ENCODE assay signal across 18 mouse cellular contexts in genomic region chr9:40279438-40279837, GRCm38 (mm10). TPM values are rescaled to one million over a fixed set of nuclear protein-coding genes. Genes with fewer than 3 reads are reported as not detected.
"Had no signal": no experiment of that assay in that cellular context is flagged by ENCODE, and none has a peak within 500 bp of the region (broad histone marks: within the 10 kb centered on the region; RNA-seq: fewer than 3 reads in every experiment).

No protein-coding gene starts in this region.

- H3K9me3 ChIP-seq: neural tube, embryonic 12.5 days; neural tube, embryonic 13.5 days; neural tube, embryonic 15.5 days; stomach, embryonic 15.5 days had no signal

- H3K36me3 ChIP-seq: neural tube, embryonic 12.5 days; stomach, embryonic 15.5 days had no signal

- H3K4me3 ChIP-seq: neural tube, embryonic 12.5 days; neural tube, embryonic 13.5 days; neural tube, embryonic 15.5 days; stomach, embryonic 15.5 days had no signal

- DNase-seq: retina, postnatal 1 day; right cerebral cortex, adult 18-20 months; right cerebral cortex, postnatal 14 days; right cerebral cortex, postnatal 25 days; right cerebral cortex, postnatal 4 days; spleen, adult 18-20 months; thymus, adult 18-20 months; thymus, adult 2 months; thymus, postnatal 14 days; thymus, postnatal 25 days; thymus, postnatal 36 days; thymus, postnatal 4 days had no signal

- H3K27ac ChIP-seq: neural tube, embryonic 12.5 days; neural tube, embryonic 13.5 days; neural tube, embryonic 15.5 days; stomach, embryonic 15.5 days; stomach, postnatal 0 days had no signal

- H3K4me1 ChIP-seq: neural tube, embryonic 12.5 days; neural tube, embryonic 15.5 days; stomach, embryonic 15.5 days had no signal

- H3K9ac ChIP-seq: neural tube, embryonic 12.5 days; neural tube, embryonic 13.5 days; neural tube, embryonic 15.5 days; stomach, embryonic 15.5 days had no signal

- H3K27me3 ChIP-seq: neural tube, embryonic 12.5 days; neural tube, embryonic 13.5 days; neural tube, embryonic 15.5 days; stomach, embryonic 15.5 days had no signal

RNA-seq across cellular contexts. Expression of gene Scn3b, which starts 10.4 kb away (rescaled TPM):
- total RNA-seq: neutrophil, adult 5-6 weeks had no signal
